Mouse (Mus musculus) adrenal gland (tissue): ENCODE measurements around the gene Kif28.
"Not testable (repeated sequence)": the region's sequence is repeated elsewhere in the genome, so short reads cannot be mapped to it uniquely, and the experiment has no call there.

Source experiments
- intact Hi-C: fragments of 180-260 bp; cut with DNase I; formaldehyde crosslinking; loops from one replicate; pipeline ENCODE4 v1.15.1; 2025

Kif28 gene

GRCm38 (mm10) chr1:179705154-179705553, 39.9 kb downstream of the Kif28 start:
- intact Hi-C loops, result no loop called here

- intact Hi-C loops, result no loop called here
These were observed 40.9 kb downstream of the Kif28 start for GRCm38 (mm10) chr1:179704150-179704549.

GRCm38 (mm10) chr1:179689479-179689878, 55.6 kb downstream of the Kif28 start:
- intact Hi-C loops, result no loop called here

- intact Hi-C loops, result no loop called here
These were observed 56.2 kb downstream of the Kif28 start for GRCm38 (mm10) chr1:179688914-179689313.

- intact Hi-C loops, result no loop called here
These were observed 56.7 kb downstream of the Kif28 start for GRCm38 (mm10) chr1:179688415-179688814.

- intact Hi-C loops, result no loop called here
These were observed 57.1 kb downstream of the Kif28 start for GRCm38 (mm10) chr1:179687966-179688365.

- intact Hi-C loops, result no loop called here
These were observed 57.8 kb downstream of the Kif28 start for GRCm38 (mm10) chr1:179687305-179687704.

GRCm38 (mm10) chr1:179686781-179687180, 58.3 kb downstream of the Kif28 start:
- intact Hi-C loops, result no loop called here

- intact Hi-C loops, result no loop called here
These were observed 58.7 kb downstream of the Kif28 start for GRCm38 (mm10) chr1:179686348-179686747.

- intact Hi-C loops, result not testable (repeated sequence)
These were observed 62.3 kb downstream of the Kif28 start for GRCm38 (mm10) chr1:179682753-179683152.

- intact Hi-C loops, result no loop called here
These were observed 65.7 kb downstream of the Kif28 start for GRCm38 (mm10) chr1:179679326-179679725.

- intact Hi-C loops, result no loop called here
These were observed 68.0 kb downstream of the Kif28 start for GRCm38 (mm10) chr1:179677031-179677430.

- intact Hi-C loops, result no loop called here
These were observed 70.7 kb downstream of the Kif28 start for GRCm38 (mm10) chr1:179674355-179674754.

- intact Hi-C loops, result no loop called here
These were observed 76.1 kb downstream of the Kif28 start for GRCm38 (mm10) chr1:179668836-179669537.

GRCm38 (mm10) chr1:179668013-179668805, 76.9 kb downstream of the Kif28 start, which contains the start of gene Sccpdh:
Gene Sccpdh (plus strand): TSS chr1:179668210.
- intact Hi-C loops, result no loop called here

- intact Hi-C loops, result no loop called here
These were observed 77.6 kb downstream of the Kif28 start for GRCm38 (mm10) chr1:179667450-179667849.

- intact Hi-C loops, result no loop called here
These were observed 78.1 kb downstream of the Kif28 start for GRCm38 (mm10) chr1:179666971-179667370.

GRCm38 (mm10) chr1:179664309-179664930, 80.7 kb downstream of the Kif28 start:
- intact Hi-C loops, result no loop called here

- intact Hi-C loops, result no loop called here
These were observed 82.0 kb downstream of the Kif28 start for GRCm38 (mm10) chr1:179663065-179663464.

- intact Hi-C loops, result no loop called here
These were observed 93.8 kb downstream of the Kif28 start for GRCm38 (mm10) chr1:179651224-179651623.

GRCm38 (mm10) chr1:179650284-179650683, 94.8 kb downstream of the Kif28 start:
- intact Hi-C loops, result no loop called here

GRCm38 (mm10) chr1:179649324-179649723, 95.7 kb downstream of the Kif28 start:
- intact Hi-C loops, result loop anchor here (10.0 kb wide), 1 partner anchor 85 kb away; no protein-coding TSS in a partner anchor
